Mouse (Mus musculus): Measurements from ENCODE around the gene Dis3. TPM values are rescaled to one million over a fixed set of nuclear protein-coding genes. Genes with fewer than 3 reads are reported as not detected.
A peak's percentile ranks its signal among the peaks of the same experiment; 100 is the strongest.
"Not testable (repeated sequence)": the region's sequence is repeated elsewhere in the genome, so short reads cannot be mapped to it uniquely, and the experiment has no call there.

Gene Dis3
- total RNA-seq, 1 experiment from 2014 or later: 21.2 TPM

- no peak for DNase-seq
Observed at GRCm38 (mm10) chr14:99060616-99061015, 39.0 kb downstream of the Dis3 start.

- no peak for DNase-seq
Observed at GRCm38 (mm10) chr14:99058959-99059586, 40.5 kb downstream of the Dis3 start.

DNA sequence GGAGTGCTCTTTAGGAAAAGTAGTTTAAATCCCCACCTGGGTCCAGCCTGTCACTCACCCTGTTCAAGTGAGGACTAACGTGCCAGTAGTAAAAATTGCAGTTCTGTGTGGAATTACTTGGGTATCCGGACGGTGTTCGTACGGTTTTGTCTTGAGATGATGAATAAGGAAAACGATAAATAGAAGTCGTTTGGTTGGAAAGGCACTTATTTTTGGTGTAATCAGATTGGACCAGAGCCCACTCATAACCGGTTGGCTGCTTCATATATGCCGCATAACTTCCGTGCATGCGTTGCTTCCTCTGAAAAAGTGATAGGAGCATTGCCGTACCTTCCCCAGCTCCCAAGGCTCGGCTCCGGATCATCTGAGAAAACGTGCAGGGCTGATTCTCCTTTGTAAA, 52.8 kb downstream of the Dis3 start:
- no peak for DNase-seq

DNA sequence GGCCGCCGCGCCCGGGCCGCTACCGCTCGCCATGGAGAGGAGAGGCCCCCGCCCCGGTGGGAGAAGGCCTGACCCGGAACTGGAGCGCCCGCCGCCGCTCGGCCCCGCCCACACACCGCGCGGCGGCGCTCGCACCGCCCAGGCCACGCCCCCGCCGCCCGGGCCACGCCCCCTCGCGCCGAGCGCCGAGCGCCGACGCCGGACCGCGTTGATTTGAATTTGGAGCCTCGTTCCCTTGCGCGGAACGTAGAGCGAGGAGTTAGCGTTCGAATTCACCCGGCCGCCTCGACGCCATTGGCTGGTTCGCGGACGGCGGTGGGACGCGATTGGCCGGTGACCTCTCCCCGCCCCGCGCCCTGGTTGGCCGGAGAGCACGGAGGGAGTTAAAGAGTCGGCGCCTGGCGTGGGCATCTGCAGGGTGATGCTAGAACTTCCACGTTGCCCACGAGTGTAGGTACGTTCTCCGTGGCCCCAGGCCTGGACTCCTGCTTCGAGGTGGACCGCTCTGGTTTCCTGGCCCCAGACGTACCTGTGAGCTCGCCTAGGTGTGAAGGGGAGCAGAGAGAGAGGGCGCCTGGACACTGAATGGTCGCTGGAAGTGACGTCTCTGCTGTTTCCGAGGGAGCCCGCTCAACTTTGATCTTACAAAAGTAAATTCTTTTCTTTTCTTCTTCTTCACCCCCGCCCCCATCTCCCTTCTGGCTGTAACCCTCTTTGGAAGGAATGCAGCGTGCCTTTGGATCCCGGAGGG, 53.4 kb downstream of the Dis3 start, which contains the start of the genes Mzt1 and Bora:
Mzt1 (minus strand) TSS at position 104 of the 751 bp plus-strand sequence.
Bora (plus strand) TSS at position 192 of the 751 bp plus-strand sequence.
- peak; percentile 94 for DNase-seq

- peak; percentile 9 for DNase-seq
Observed at GRCm38 (mm10) chr14:99045378-99046030, 54.1 kb downstream of the Dis3 start.

GRCm38 (mm10) chr14:99044718-99045117, 54.9 kb downstream of the Dis3 start:
- DNase-seq: no peak

DNA sequence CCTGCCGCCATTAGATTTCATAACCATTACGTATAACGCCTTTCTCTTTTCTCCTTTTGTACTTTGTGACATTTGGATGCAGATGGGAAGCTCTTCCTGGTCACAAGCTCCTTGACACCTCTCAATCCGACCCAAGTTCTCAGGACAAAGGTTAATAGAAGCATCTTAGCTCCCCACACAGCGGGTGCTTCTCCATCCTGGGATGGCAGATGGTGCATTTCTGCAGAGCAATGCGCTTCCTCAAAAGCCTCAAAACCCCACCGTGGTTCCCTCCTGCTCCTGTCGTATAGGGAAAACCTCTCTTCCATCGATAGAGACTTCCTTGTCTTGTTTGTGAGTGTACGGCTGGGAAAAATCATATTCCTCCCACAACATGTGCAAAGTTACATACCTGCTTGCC, 55.5 kb downstream of the Dis3 start:
- DNase-seq: no peak

DNA sequence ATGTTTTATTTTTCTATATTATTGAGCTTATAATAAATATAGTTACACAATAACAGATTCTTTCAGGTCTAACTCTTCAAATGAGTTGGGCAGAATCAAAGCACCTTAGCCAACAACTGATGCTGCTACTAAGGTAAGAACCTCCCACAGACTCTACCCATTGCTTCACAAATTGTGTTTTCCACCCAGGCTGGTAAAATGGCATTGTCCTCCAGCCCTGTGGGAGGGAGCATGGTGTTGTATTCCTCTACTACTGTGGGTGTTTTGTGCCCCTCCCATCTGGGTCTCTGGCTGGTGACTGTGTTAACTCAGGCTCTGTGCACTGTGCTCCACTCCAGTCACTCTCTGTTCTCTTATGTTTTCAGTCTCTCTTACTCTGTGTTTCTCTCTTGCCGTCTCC, 56.1 kb downstream of the Dis3 start:
- no peak for DNase-seq

DNA sequence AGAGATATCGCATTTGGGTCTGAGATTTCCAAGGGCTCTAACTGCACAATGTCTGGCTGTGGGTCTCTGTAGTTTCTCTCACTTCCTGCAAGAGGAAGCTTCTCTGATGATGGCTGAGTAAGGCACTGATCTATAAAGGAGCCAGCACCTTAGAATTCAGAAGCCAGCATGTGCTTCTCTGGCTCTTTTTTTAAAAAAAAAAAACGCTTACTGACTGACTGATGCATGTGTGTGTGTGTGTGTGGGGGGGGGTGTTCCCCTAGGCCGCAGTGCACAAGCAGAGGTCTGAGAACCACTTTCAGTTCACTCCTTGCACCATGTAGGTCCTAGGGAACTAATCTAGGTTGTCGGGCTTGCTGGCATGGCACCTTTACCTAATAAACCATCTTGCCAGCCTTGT, 58.2 kb downstream of the Dis3 start:
- no peak for DNase-seq

DNA sequence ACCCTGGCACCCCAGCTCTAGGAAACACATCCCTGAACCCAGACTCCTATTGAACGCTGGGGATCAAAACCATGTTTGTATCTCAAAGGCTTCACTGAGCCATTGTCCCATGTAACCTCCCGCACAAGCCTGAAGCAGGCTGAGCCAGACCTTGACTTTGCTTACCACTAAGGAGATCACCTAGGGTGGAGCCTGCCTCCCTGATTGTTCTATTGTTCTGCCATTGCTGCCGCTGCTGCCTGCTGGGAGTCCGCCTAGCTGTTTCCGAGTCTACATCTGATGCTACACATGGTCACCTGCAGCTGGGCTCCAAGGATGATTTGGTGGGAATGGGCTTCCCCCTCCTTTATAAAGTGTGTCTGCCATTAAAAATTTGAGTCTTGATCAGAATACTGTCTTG, 60.3 kb downstream of the Dis3 start:
- not testable (repeated sequence) for DNase-seq

DNA sequence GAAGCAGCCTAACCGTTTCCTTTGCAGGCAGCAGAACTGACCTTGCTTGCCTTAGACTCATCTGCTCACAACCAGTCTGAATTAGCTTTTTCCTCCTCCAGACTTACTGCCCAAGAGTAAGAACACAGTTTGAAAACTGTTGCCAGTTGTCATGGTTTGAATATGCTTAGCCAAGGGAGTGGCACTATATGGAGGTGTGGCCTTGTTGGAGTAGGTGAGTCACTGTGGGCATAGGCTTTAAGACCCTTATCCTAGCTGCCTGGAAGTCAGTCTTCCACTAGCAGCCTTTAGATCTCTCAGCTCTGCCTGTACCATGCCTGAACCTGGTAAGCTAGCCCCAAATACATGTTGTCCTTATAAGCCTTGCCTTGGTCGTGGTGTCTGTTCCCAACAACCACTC, 61.9 kb downstream of the Dis3 start:
- no peak for DNase-seq

DNA sequence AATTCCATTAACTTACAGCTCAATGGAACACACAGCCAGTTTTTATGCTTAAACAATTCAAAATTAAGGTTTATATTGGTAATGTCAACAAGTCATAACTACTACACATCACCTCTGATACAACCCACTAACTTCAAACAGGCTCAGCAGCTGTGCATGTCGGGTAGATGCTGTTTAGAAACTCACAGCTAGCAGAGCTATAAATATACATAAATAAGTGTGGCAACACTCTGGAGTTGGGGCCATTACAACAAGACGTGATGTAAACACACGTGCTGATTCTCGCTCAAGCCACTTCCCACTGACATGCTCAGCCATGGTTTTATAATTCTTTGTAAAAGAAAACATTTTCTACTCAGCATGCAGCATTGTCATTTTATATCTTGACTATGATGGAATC, 63.5 kb downstream of the Dis3 start:
- DNase-seq: no peak

DNA sequence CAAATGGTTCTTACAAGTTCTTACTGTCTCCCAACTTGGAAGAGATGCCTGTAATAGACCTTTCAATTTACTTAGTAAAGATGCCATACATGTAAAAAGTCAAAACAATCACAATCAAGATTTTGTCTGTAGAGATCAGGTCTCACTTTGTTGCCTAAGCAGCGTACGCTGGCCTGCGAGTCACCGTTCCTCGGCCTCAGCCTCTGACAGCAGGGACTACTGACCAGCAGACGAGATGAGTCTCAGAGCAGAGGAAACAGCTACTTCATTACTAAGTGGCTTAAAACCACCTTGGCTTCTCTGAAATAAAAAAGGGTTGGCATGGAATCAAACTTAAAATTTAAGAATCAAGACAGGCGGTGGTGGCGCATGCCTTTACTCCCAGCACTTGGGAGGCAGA, 64.7 kb downstream of the Dis3 start:
- not testable (repeated sequence) for DNase-seq

GRCm38 (mm10) chr14:99032596-99032995, 67.0 kb downstream of the Dis3 start:
- DNase-seq: no peak

DNA sequence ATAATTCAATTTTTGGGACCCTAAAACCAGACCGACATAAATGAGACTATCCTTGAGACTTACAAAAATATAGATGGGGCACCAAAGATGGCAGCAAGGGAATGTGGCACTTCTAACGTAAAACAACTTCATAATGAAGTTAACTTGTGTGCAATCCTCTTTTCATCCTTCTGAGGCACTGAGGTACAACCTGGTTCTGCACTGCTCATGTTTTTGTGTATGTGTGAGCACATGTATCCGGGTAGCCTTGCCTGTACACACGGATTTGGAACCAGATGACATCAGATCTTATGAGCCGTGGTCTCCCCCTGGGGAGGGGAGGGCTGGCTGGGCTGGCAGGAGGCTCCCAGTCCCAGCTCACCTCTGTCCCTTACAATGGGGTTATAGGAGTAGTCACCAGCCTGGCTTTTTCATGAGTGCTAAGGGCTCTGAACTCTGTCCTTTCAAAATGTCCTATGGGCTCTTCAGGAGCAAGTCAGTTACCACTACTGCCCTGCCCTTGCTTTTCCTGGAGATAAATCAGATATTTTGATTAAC, 68.2 kb downstream of the Dis3 start:
- no peak for DNase-seq

DNA sequence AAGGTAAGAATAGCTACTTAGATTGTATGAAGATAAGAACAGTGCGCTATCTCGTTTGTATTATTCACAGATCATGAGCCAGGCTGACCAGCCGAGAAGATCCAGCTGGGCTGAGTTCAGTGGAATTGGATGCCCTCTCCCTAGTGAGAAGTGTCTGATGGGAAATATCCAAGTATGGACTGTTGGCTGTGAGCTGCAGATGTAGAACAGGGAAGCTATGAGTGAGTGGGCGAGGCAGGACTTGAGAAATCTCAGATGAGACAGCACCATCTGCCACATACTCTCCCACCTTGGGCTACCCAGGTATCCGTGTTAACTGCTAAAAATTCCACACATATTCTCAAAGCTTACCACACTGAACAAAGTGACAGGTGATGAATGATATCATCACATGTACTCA, 69.6 kb downstream of the Dis3 start:
- no peak for DNase-seq

Other genes starting within 250 kb of the Dis3 start
- 4.4 TPM in 1 of 2 replicates, not detected in the other for gene Rpl36a-ps1, start 105.5 kb downstream of the Dis3 start, total RNA-seq (2021)
- gene Mzt1, start 53.6 kb downstream of the Dis3 start, total RNA-seq (2021): 31.1 and 35.6 TPM in 2 replicates
- gene Bora, start 53.5 kb downstream of the Dis3 start, total RNA-seq (2021): 4.5 and 6.6 TPM in 2 replicates
- gene Pibf1, start 346 bp downstream of the Dis3 start, total RNA-seq (2021): 10.8 and 13.8 TPM in 2 replicates
- gene Klf5, start 198.9 kb upstream of the Dis3 start, total RNA-seq (2021): 5.7 and 6.9 TPM in 2 replicates

Data from adrenal gland, postnatal 25 days (tissue).